Mouse (Mus musculus) left cerebral cortex, adult 18-20 months (tissue): Measurements from ENCODE around the gene Atp5g3. TPM values are rescaled to one million over a fixed set of nuclear protein-coding genes. Genes with fewer than 3 reads are reported as not detected.
"Not testable (repeated sequence)": the region's sequence is repeated elsewhere in the genome, so short reads cannot be mapped to it uniquely, and the experiment has no call there.

Source experiments
- DNase-seq, 2 experiments: peaks; one replicate each; pipeline ENCODE4 v3.0.0; 2021 to 2022; ENCODE audit warnings: low spot score in 2 of 2, mixed read lengths in 1 of 2
- long read RNA-seq, 2 experiments: library from polyadenylated mRNA; stranded (forward); transcript quantifications; one replicate each; pipeline ENCODE4 v2.0.0; 2021
- total RNA-seq, 2 experiments: library from RNA; stranded (reverse); gene quantifications; 2 replicates each; pipeline ENCODE4 v1.2.3; 2021

Atp5g3 gene
- total RNA-seq, result 100 to 1,000 TPM; 532 to 549 TPM
- long read RNA-seq, experiment 1, transcript Atp5g3-202 (5 exons, 723 nt), result minor isoform, 42 of 177 reads
- long read RNA-seq, experiment 1, transcript Atp5g3-201 (5 exons, 714 nt), result major isoform, 104 of 177 reads
- long read RNA-seq, experiment 1, partial matches to known transcripts, result 27 of 177 reads
- long read RNA-seq, experiment 1, other reads (novel, unspliced or antisense), result 1 of 177 reads
- long read RNA-seq, experiment 2, transcript Atp5g3-202 (5 exons, 723 nt), result minor isoform, 55 of 195 reads
- long read RNA-seq, experiment 2, transcript Atp5g3-201 (5 exons, 714 nt), result major isoform, 102 of 195 reads
- long read RNA-seq, experiment 2, partial matches to known transcripts, result 32 of 195 reads
- long read RNA-seq, experiment 2, other reads (novel, unspliced or antisense), result 5 of 195 reads

- DNase-seq, result peak; percentile 91 to 93
Measured at GRCm38 (mm10) chr2:73911175-73911700, at the start of gene Atp5g3. Gene Atp5g3, minus strand, starts transcription at chr2:73911326.

DNA sequence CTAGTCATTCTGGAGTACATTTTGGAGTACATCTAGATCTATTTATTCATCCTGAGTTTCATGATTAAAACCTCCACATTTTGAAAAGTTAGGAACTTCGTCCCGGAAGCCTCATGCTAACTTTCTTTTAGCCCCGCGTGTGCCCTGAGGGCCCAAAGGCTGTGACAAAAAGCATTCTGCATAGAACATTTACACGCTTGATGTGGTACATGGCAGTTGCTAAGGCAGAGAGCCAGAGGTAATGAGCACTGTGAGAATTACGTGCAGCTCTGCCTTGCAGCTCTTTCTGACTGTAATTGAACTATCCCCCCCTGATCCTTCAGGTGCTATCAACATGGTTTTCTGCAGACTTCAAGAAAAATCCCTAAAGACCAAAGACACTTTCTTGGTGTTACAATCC, 47.2 kb upstream of the Atp5g3 start:
- no peak for DNase-seq

- no peak for DNase-seq
Measured at GRCm38 (mm10) chr2:73953612-73954011, 42.5 kb upstream of the Atp5g3 start.

DNA sequence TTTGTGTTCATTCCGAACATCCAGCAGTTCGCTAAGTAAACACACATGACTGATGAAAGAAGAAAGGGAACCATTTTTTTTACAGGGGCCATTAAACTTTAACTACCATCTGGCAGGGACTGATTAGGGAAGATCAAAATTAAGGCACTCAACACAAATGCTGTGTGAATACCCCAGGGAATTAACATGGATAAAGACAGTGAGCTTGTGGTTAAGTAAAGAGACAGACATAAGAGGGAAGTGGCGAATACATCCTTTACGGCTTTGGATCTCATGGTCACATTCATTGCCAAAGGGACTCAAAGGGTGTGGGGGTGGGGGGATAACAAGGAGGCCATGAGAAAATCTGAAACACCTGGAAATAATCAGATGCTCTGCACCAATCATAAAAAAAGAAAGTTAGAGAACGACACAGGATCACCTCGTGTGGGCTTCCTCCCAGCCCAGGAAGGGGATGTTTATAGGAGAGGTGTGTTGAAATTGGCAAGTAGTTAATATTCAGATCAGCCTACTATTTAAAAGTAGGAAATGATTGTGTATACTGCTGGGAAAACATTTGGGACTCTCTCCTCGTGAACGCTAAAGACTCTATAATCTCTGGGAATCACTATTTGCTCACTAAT, 41.6 kb upstream of the Atp5g3 start:
- DNase-seq, result no peak

- no peak for DNase-seq
Measured at GRCm38 (mm10) chr2:73947360-73947759, 36.2 kb upstream of the Atp5g3 start.

DNA sequence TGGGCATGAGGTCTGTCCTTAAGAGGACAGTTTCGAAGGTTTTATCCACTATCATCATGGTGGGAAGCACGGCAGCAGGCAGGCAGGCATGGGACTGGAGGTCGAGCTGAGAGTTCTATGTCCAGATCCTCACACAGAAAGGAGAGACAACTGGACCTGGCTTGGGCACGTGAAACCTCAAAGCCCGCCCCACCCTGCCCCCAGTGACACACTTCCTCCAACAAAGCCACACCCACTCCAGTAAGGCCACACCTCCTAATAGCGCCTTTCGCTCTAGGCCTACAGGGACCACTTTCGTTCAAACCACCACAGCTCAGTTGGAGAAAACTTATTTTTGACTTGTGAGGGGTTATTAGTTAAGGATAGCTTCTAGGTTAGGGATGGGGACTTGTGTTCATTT, 32.6 kb upstream of the Atp5g3 start:
- no peak for DNase-seq

DNA sequence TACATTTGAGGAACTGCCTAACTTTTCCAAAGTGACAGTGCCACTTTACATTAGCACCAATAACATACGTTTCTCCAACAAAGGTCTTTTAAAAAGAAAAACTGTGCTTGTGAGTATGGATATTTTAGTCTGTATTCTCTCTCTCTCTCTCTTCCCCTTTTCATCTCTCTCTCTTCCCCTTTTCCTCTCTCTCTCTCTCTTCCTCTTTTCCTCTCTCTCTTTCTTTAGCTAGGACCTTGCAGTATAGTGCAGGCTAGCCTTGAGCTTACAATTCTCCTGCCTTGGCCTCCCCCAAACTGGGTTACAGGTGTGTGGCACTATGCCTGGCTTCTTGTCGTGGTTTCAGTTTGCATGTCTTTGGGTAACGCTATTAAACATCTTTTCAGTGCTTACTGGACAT, 31.7 kb upstream of the Atp5g3 start:
- DNase-seq, result no peak

DNA sequence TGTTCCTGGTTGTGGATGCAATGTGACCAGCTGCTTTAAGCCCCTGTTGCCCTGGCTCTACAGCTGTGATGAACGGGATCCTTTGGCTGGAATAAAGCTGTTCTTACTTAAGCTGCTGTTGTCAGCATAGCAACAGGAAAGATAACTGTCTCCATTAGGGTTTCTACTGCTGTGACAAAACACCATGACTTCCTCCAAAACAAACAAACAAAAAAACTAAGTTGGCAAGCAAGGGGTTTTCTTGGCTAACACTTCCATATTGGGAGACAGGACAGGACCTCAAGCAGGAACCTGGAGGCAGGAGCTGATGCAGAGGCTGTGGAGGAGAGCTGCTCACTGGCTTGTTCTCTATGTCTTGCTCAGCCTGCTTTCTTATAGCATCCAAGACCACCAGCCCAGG, 30.2 kb upstream of the Atp5g3 start:
- DNase-seq, result no peak

- no peak for DNase-seq
Measured at GRCm38 (mm10) chr2:73940471-73940870, 29.3 kb upstream of the Atp5g3 start.

GRCm38 (mm10) chr2:73938896-73939295, 27.8 kb upstream of the Atp5g3 start:
- no peak for DNase-seq

- DNase-seq, result no peak
Measured at GRCm38 (mm10) chr2:73932676-73933313, 21.7 kb upstream of the Atp5g3 start.

DNA sequence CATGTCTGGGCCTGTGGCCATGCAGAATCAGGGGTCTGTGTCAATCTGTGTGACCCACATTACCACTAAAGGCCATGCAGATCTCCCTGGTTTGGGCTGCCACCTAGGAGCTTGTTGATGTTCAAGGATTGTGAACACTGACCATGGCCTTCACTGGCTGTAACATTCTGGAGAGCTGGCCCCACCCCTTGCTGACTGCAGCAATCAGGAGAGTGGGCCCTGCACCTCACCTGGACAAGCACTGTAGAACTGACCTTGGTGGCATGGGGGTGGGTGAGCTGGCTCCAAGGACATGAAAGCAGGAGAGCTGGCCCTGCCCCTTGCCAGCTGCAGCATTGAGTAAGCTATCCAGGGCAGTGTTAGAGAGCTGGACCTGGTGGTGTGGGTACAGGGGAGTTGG, 16.6 kb upstream of the Atp5g3 start:
- no peak for DNase-seq

- DNase-seq, result no peak
Measured at GRCm38 (mm10) chr2:73925539-73925938, 14.4 kb upstream of the Atp5g3 start.

- peak; percentile 76 to 80 for DNase-seq
Measured at GRCm38 (mm10) chr2:73925089-73925488, 14.0 kb upstream of the Atp5g3 start.

DNA sequence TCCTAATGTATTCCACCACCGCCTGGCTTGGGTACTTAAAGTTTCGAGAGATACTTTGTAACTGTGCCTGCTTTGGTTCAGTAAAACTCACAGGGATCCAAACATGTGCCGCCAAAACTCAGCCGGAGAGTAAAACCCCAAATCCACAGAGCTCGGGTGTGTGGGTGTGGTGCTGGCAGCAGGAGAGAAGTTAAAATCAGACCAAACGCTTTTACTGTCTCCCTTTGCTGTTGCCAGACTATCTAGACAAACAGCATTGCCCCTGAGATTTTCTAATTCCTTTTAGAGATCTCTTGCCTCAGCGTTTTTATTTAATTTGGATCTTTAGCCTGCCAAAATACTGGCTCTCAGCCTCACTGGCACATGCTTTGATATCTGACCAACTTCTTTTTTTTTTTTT, 8.5 kb upstream of the Atp5g3 start:
- DNase-seq, result peak; percentile 51 to 76

- DNase-seq, result no peak
Measured at GRCm38 (mm10) chr2:73912264-73912663, 1.1 kb upstream of the Atp5g3 start.

GRCm38 (mm10) chr2:73910571-73911174, 453 bp downstream of the Atp5g3 start:
- DNase-seq, result peak; percentile 36 to 38

DNA sequence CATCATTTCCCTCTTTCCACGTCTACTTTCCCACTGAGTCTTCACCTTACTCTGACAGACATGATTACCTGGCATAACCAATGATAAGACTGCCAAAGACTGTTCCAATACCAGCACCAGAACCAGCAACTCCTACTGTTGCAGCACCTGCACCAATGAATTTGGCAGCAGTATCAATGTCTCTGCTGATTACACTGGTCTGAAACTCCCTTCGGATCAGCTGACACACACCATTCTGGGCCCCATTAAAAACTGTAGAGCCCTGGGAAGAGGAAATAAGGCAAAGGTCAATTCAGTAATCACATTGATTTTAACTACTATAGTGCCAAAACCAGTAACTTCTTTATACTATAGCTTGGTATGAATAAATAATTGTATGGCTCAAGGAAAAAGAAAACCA, 2.0 kb downstream of the Atp5g3 start:
- no peak for DNase-seq

DNA sequence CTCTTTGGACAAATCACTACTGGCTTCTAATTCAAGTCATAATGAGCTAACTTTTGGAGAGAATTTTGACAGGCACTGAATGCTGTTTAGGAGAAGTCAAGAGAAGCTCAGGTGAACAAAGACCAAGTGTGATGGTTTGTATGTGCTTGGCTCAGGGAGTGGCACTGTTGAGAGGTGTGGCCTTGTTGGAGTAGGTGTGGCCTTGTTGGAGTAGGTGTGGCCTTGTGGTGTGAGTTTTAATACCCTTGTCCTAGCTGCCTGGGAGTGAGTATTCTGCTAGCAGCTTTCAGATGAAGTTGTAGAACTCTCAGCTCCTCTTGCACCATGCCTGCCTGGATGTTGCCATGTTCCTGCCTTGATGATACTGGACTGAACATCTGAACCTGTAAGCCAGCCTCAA, 6.4 kb downstream of the Atp5g3 start:
- not testable (repeated sequence) for DNase-seq

- no peak for DNase-seq
Measured at GRCm38 (mm10) chr2:73903536-73903935, 7.6 kb downstream of the Atp5g3 start.

- DNase-seq, result not testable (repeated sequence)
Measured at GRCm38 (mm10) chr2:73902328-73902727, 8.8 kb downstream of the Atp5g3 start.

DNA sequence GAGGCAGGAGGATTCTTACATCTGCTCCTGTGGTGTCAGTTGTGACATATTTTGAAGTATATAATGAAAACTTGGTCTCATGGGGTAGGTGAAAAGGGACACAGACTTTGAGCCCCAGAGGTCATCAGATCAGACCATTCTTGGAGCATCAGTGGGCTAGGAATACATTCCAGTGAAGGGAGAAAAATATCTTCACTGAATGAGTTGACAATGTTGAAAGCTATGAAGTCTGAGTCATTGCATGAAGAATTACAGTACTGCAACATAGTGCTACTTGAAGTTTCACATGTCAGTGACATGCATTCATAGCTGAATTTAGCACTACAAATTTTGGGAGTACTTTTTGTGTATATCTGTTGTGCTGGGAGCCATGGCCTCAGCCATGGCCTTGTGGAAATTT, 10.0 kb downstream of the Atp5g3 start:
- no peak for DNase-seq
